Mouse (Mus musculus) small intestine, adult 2 months (tissue): ENCODE data around the gene Ltb.

ENCODE experiments used
- CTCF ChIP-seq: fragments of 200-500 bp; IDR thresholded peaks from 2 replicates; pipeline ENCODE4 v1.5.1; 2012; ENCODE audit warnings: low read depth, mild to moderate bottlenecking, control low read depth, inconsistent platforms, low read length, moderate library complexity, mixed read lengths; ENCODE audit not compliant: insufficient replicate concordance, insufficient read length; ENCODE audit errors: extremely low read depth
- POLR2A ChIP-seq: fragments of 200-500 bp; IDR thresholded peaks from 2 replicates; pipeline ENCODE4 v1.6.1; 2012; ENCODE audit warnings: low read depth, mild to moderate bottlenecking, control low read depth, inconsistent platforms, low read length, moderate library complexity

DNA sequence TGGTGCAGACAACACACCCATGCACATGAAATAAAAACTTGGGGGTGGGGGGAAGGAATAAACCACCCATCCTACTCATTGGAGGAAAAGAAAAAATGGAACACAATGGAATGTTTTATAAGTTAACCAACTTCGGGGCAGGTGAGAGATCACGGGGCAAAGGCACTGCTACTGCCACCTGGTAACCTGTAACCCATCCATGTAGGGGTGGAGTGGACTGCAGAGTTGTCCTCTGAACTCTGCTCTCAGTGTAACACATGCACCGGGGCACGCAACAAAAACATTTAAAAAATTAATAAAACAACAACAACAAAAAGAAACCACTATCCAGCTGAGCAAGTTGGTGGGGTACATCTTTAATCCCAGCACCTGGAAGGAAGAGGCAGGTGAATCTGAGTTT is 42.1 kb upstream of the Ltb start:
- no peak for TF ChIP-seq POLR2A
- no peak for TF ChIP-seq CTCF
